ENCODE assay signal across 9 mouse cellular contexts in genomic region chr10:45129105-45129504, GRCm38 (mm10). TPM values are rescaled to one million over a fixed set of nuclear protein-coding genes. Genes with fewer than 3 reads are reported as not detected.
DNase-seq lines count a peak whose midpoint lies in the region; ATAC-seq and TF ChIP-seq lines count a peak whose summit lies in the region.
"Had no signal": no experiment of that assay in that cellular context is flagged by ENCODE, and none has a peak within 500 bp of the region (broad histone marks: within the 10 kb centered on the region; RNA-seq: fewer than 3 reads in every experiment).

No protein-coding gene starts in this region.

- H3K9ac ChIP-seq in hindbrain, embryonic 12.5 days: no peak overlapping the region

- H3K4me2 ChIP-seq in hindbrain, embryonic 12.5 days (replicated peaks): no peak overlapping the region
- H3K4me2 ChIP-seq: liver, embryonic 11.5 days had no signal

- no peaks in the 10 kb centered on the region for H3K27me3 ChIP-seq in Patski
- H3K27me3 ChIP-seq in hindbrain, embryonic 12.5 days: no peaks in the 10 kb centered on the region

- intact Hi-C loops in left cerebral cortex, postnatal 25 days (cut with DNase I): no loop called here

- CTCF ChIA-PET in Patski (lab: Charles Lee): no interaction called here

- no peak overlapping the region for H3K4me3 ChIP-seq in hindbrain, embryonic 12.5 days

- DNase-seq in frontal cortex, postnatal 14 days (ENCODE audit: low spot score in 2 of 2): no peak
- DNase-seq in Patski (ENCODE audit: low read depth, low spot score): peak; percentile 47
- peak; percentile 14 for DNase-seq in lung, postnatal 25 days (ENCODE audit: low spot score)
- no peak for DNase-seq in right cerebral cortex, postnatal 25 days
- DNase-seq in left cerebral cortex, postnatal 25 days (ENCODE audit: low spot score in 2 of 2): no peak
- no peak for DNase-seq in thymus, postnatal 25 days

- in situ Hi-C loops in Patski (cut with MboI; ENCODE audit: low pct_unique_long_range_greater_than_20kb): no loop called here

- 0 out of 2 replicates have a peak, but pooled peaks have one; percentile 41 for ATAC-seq in frontal cortex, adult (ENCODE audit: low TSS enrichment)
- peak; percentile 84 for ATAC-seq in Patski
- ATAC-seq in hindbrain, embryonic 12.5 days (ENCODE audit: low FRiP score): peak; percentile 69

- WGBS in hindbrain, embryonic 12.5 days: 72% methylated on average over 11 of the region's 11 CpGs

- peaks cover 35% of the 10 kb centered on the region for H3K36me3 ChIP-seq in hindbrain, embryonic 12.5 days

- H3K9me3 ChIP-seq in hindbrain, embryonic 12.5 days (replicated peaks): no peaks in the 10 kb centered on the region

- TF ChIP-seq CTCF in Patski (IDR thresholded peaks at IDR 0.05): no peak

- H3K4me1 ChIP-seq in hindbrain, embryonic 12.5 days: no peaks in the 10 kb centered on the region

- peak overlapping the region; percentile 50 for H3K27ac ChIP-seq in hindbrain, embryonic 12.5 days

- POLR2A ChIA-PET in Patski (lab: Charles Lee): no interaction called here

RNA-seq across cellular contexts. Expression of gene Popdc3, which starts 48.8 kb away (rescaled TPM):
- 9.9 TPM for polyA plus RNA-seq in Patski (2021)
- polyA plus RNA-seq in hindbrain, embryonic 12.5 days (2016; fragmentation: Nextera tagmentation; extraction: Ambion mirVana): 0.92 and 1.1 TPM in 2 replicates
- under 1 TPM; 0.57 to 0.64 TPM for total RNA-seq in left cerebral cortex, postnatal 25 days (2021)

Comparison
In these comparisons a context has a peak if more than half of its experiments do, and no peak if none do; other contexts are left out.
1. DNase-seq: peak in Patski (single experiment) and lung, postnatal 25 days (single experiment); none in frontal cortex, postnatal 14 days (0 of 2), right cerebral cortex, postnatal 25 days (single experiment), left cerebral cortex, postnatal 25 days (0 of 2) and thymus, postnatal 25 days (single experiment).
2. Peak in every context shown above with its lines, with median percentiles within 50 percentile points of each other: ATAC-seq.